Mouse (Mus musculus) kidney, postnatal 0 days (tissue): ENCODE results near the gene Gm49396. TPM values are rescaled to one million over a fixed set of nuclear protein-coding genes. Genes with fewer than 3 reads are reported as not detected.

Source experiments
- ATAC-seq: fragments of 200-750 bp; cut with Nextera tagmentation; replicated peaks from 2 replicates; pipeline ENCODE4 v1.8.0; 2017; ENCODE audit warnings: low read depth, moderate number of reproducible peaks, moderate TSS enrichment, moderate library complexity; ENCODE audit not compliant: low FRiP score
- DNase-seq: peaks from one replicate; pipeline ENCODE4 v3.0.0-alpha.2; 2016; ENCODE audit warnings: low spot score
- H3K27ac ChIP-seq: fragments of 300-500 bp; sonication (generic); 2 replicates; pipeline ENCODE4 v1.5.1; 2014; ENCODE audit warnings: mild to moderate bottlenecking
- H3K27me3 ChIP-seq: fragments of 300-500 bp; sonication (generic); 2 replicates; pipeline ENCODE4 v1.6.1; 2014; ENCODE audit warnings: low read length, mixed read lengths; ENCODE audit not compliant: insufficient read depth
- H3K36me3 ChIP-seq: fragments of 300-500 bp; sonication (generic); 2 replicates; pipeline ENCODE4 v1.6.1; 2014; ENCODE audit warnings: low read length, mixed read lengths; ENCODE audit not compliant: insufficient read depth
- H3K4me1 ChIP-seq: fragments of 300-500 bp; sonication (generic); replicated peaks from 2 replicates; pipeline ENCODE4 v1.6.1; 2014; ENCODE audit warnings: antibody characterized with exemption, low read length, mixed read lengths; ENCODE audit not compliant: insufficient read depth
- H3K4me2 ChIP-seq: fragments of 300-500 bp; sonication (generic); 2 replicates; pipeline ENCODE4 v1.6.1; 2014; ENCODE audit warnings: mild to moderate bottlenecking, low read length, moderate library complexity, mixed read lengths
- H3K4me3 ChIP-seq: fragments of 300-500 bp; sonication (generic); replicated peaks from 2 replicates; pipeline ENCODE4 v1.5.1; 2014; ENCODE audit warnings: low read depth, low read length
- H3K9ac ChIP-seq: fragments of 300-500 bp; sonication (generic); 2 replicates; pipeline ENCODE4 v1.6.1; 2014; ENCODE audit warnings: low read depth, low read length
- H3K9me3 ChIP-seq: fragments of 300-500 bp; sonication (generic); replicated peaks from 2 replicates; pipeline ENCODE4 v1.6.1; 2016; ENCODE audit warnings: low read length, inconsistent platforms, mixed read lengths
- CTCF ChIP-seq: IDR thresholded peaks from 2 replicates; pipeline ENCODE4 v1.5.1; 2016; ENCODE audit warnings: antibody characterized with exemption, low read depth, mild to moderate bottlenecking, moderate library complexity
- WGBS: fragments of 180-500 bp; shearing (Covaris S2); extraction: QIAGEN DNeasy Blood & Tissue Kit; methylation state at CpG from one replicate; pipeline ENCODE4 v1.1.7; 2014; 5-methylcytosine and 5-hydroxymethylcytosine counted together
- polyA plus RNA-seq: library from polyadenylated mRNA; unstranded; fragments of >200 nt; fragmentation: Nextera tagmentation; extraction: Ambion mirVana; gene quantifications from 2 replicates; pipeline ENCODE4 v1.2.1, GENCODE M21; 2015

Gene Gm49396
- polyA plus RNA-seq, 1 experiment from 2014 or later: 5.0 TPM

- Histone ChIP-seq H3K4me2 (peak overlapping the region; percentile 97), H3K27ac (peak overlapping the region; percentile 96), H3K4me1 (peaks cover 8% of the 10 kb centered on the region), H3K9me3 (no peaks in the 10 kb centered on the region), H3K4me3 (peak overlapping the region; percentile 75), H3K27me3 (no peaks in the 10 kb centered on the region), H3K9ac (peak overlapping the region; percentile 65; the same call in 1 of the 2 replicates), H3K36me3 (peaks cover 13% of the 10 kb centered on the region; the same call in 1 of the 2 replicates)
- ATAC-seq (peak; percentile 64), DNase-seq (peak; percentile 91)
- 1% methylated on average over 10 of the region's 10 CpGs for WGBS
- peak; percentile 64 for TF ChIP-seq CTCF
Observed at GRCm38 (mm10) chr7:30551445-30552101, 11.6 kb upstream of the Gm49396 start.

GRCm38 (mm10) chr7:30552102-30553020 is 10.8 kb upstream of the Gm49396 start, which contains the start of the genes Hspb6 and Proser3:
Hspb6 (plus strand) TSS chr7:30552178.
Proser3 (minus strand) TSS chr7:30552299.
- under 1% methylated on average over 44 of the region's 44 CpGs for WGBS
- peaks cover 8% of the 10 kb centered on the region for H3K4me1 ChIP-seq
- H3K9me3 ChIP-seq: no peaks in the 10 kb centered on the region
- H3K4me3 ChIP-seq: peak within 1 kb of the TSS; percentile 75
- DNase-seq: peak; percentile 100
- H3K4me2 ChIP-seq: peak within 1 kb of the TSS; percentile 97
- no peaks in the 10 kb centered on the region for H3K27me3 ChIP-seq
- H3K36me3 ChIP-seq: peaks cover 21% of the 10 kb centered on the region; the same call in 1 of the 2 replicates
- TF ChIP-seq CTCF: no peak
- peak within 1 kb of the TSS; percentile 72 for H3K9ac ChIP-seq
- peak within 1 kb of the TSS; percentile 96 for H3K27ac ChIP-seq
- ATAC-seq: peak; percentile 93

GRCm38 (mm10) chr7:30553021-30553589 is 10.0 kb upstream of the Gm49396 start:
- peak overlapping the region; percentile 72 for H3K9ac ChIP-seq
- peaks cover 8% of the 10 kb centered on the region for H3K4me1 ChIP-seq
- WGBS: 1% methylated on average over 23 of the region's 23 CpGs
- peak overlapping the region; percentile 75 for H3K4me3 ChIP-seq
- peak overlapping the region; percentile 97 for H3K4me2 ChIP-seq
- H3K9me3 ChIP-seq: no peaks in the 10 kb centered on the region
- TF ChIP-seq CTCF: no peak
- H3K27me3 ChIP-seq: no peaks in the 10 kb centered on the region
- H3K27ac ChIP-seq: peak overlapping the region; percentile 96
- H3K36me3 ChIP-seq: peaks cover 21% of the 10 kb centered on the region; the same call in 1 of the 2 replicates
- ATAC-seq (no peak), DNase-seq (peak; percentile 41)

- H3K27me3 ChIP-seq: no peaks in the 10 kb centered on the region
- H3K4me2 ChIP-seq: peak overlapping the region; percentile 97
- TF ChIP-seq CTCF: no peak
- no peak overlapping the region for H3K27ac ChIP-seq
- DNase-seq (no peak), ATAC-seq (no peak)
- no peaks in the 10 kb centered on the region for H3K9me3 ChIP-seq
- peaks cover 21% of the 10 kb centered on the region; the same call in 1 of the 2 replicates for H3K36me3 ChIP-seq
- H3K4me3 ChIP-seq: peak overlapping the region; percentile 75
- H3K4me1 ChIP-seq: peaks cover 16% of the 10 kb centered on the region
- peak overlapping the region; percentile 72; the same call in 1 of the 2 replicates for H3K9ac ChIP-seq
- WGBS: 81% methylated on average over 22 of the region's 22 CpGs
Observed at GRCm38 (mm10) chr7:30553810-30554584, 9.1 kb upstream of the Gm49396 start.

- H3K4me2 ChIP-seq: no peak overlapping the region
- peaks cover 17% of the 10 kb centered on the region for H3K4me1 ChIP-seq
- H3K27me3 ChIP-seq: no peaks in the 10 kb centered on the region
- WGBS: 94% methylated on average over 18 of the region's 18 CpGs
- H3K27ac ChIP-seq: no peak overlapping the region
- no peak for DNase-seq
- no peak overlapping the region for H3K4me3 ChIP-seq
- no peak overlapping the region for H3K9ac ChIP-seq
- H3K9me3 ChIP-seq: no peaks in the 10 kb centered on the region
- ATAC-seq: no peak
- no peak for TF ChIP-seq CTCF
- H3K36me3 ChIP-seq: peaks cover 21% of the 10 kb centered on the region; the same call in 1 of the 2 replicates
Observed at GRCm38 (mm10) chr7:30556894-30557536, 6.1 kb upstream of the Gm49396 start.
